Mouse (Mus musculus) spleen, adult 18-20 months (tissue): ENCODE results near the gene Gm11596.
"Not testable (repeated sequence)": the region's sequence is repeated elsewhere in the genome, so short reads cannot be mapped to it uniquely, and the experiment has no call there.

Source experiments
- DNase-seq, 2 experiments: peaks; one replicate each; pipeline ENCODE4 v3.0.0; 2022; ENCODE audit warnings: mixed read lengths in 2 of 2

Gene Gm11596

GRCm38 (mm10) chr11:99793367-99793766 lies at the start of gene Gm11596:
Gm11596 (minus strand) TSS chr11:99793467.
- no peak for DNase-seq

GRCm38 (mm10) chr11:99842185-99842584 lies 48.9 kb upstream of the Gm11596 start:
- no peak for DNase-seq

GRCm38 (mm10) chr11:99837966-99838365 lies 44.7 kb upstream of the Gm11596 start, which contains the start of gene 2300003K06Rik:
2300003K06Rik (minus strand) TSS chr11:99838066.
- no peak for DNase-seq

GRCm38 (mm10) chr11:99815566-99815965 lies 22.3 kb upstream of the Gm11596 start, which contains the start of gene Gm11564:
Gm11564 (minus strand) TSS chr11:99815666.
- DNase-seq = not testable (repeated sequence)

- DNase-seq = not testable (repeated sequence)
Measured at GRCm38 (mm10) chr11:99809792-99810191, 16.5 kb upstream of the Gm11596 start, which contains the start of gene Krtap4-13. Krtap4-13 (minus strand) TSS chr11:99809892.

- DNase-seq = not testable (repeated sequence)
Measured at GRCm38 (mm10) chr11:99804346-99804745, 11.1 kb upstream of the Gm11596 start, which contains the start of gene Gm11554. Gm11554 (minus strand) TSS chr11:99804446.

GRCm38 (mm10) chr11:99798832-99799231 lies 5.6 kb upstream of the Gm11596 start, which contains the start of gene Gm11569:
Gm11569 (minus strand) TSS chr11:99798932.
- not testable (repeated sequence) for DNase-seq

GRCm38 (mm10) chr11:99784900-99785299 lies 8.4 kb downstream of the Gm11596 start, which contains the start of gene Krtap4-9:
Krtap4-9 (plus strand) TSS chr11:99785200.
- not testable (repeated sequence) for DNase-seq

GRCm38 (mm10) chr11:99780604-99781003 lies 12.7 kb downstream of the Gm11596 start, which contains the start of gene Krtap4-8:
Krtap4-8 (minus strand) TSS chr11:99780704.
- DNase-seq = no peak

- no peak for DNase-seq
Measured at GRCm38 (mm10) chr11:99778401-99778800, 14.9 kb downstream of the Gm11596 start.

GRCm38 (mm10) chr11:99772813-99773212 lies 20.5 kb downstream of the Gm11596 start, which contains the start of gene Gm11595:
Gm11595 (minus strand) TSS chr11:99772913.
- not testable (repeated sequence) for DNase-seq

- DNase-seq = no peak
Measured at GRCm38 (mm10) chr11:99768410-99768809, 24.9 kb downstream of the Gm11596 start.

- DNase-seq = no peak
Measured at GRCm38 (mm10) chr11:99758877-99759276, 34.4 kb downstream of the Gm11596 start.

- no peak for DNase-seq
Measured at GRCm38 (mm10) chr11:99743985-99744384, 49.3 kb downstream of the Gm11596 start.
